Mouse (Mus musculus): ENCODE measurements at regions not wholly inside any gene's neighbourhood (a gene's known extent, or its start where the extent isn't known, plus 50 kb on each side); places are given as distances from the start of the nearest gene placed in this dataset.
A peak's percentile ranks its signal among the peaks of the same experiment; 100 is the strongest.

- no peak overlapping the region; a peak in 1 of 4 replicates for H3K4me3 ChIP-seq (ENCODE audit: control insufficient read depth in 1 of 2, insufficient read depth in 1 of 2, low read depth in 2 of 2, low read length in 2 of 2)
- DNase-seq (ENCODE audit: low read depth, low spot score), result peak; percentile 83
- no peaks in the 10 kb centered on the region for H3K4me1 ChIP-seq (ENCODE audit: control insufficient read depth in 1 of 2, insufficient read depth in 2 of 2, low read length in 2 of 2)
These were observed 267.3 kb upstream of the Rasa1 start for GRCm38 (mm10) chr13:85556101-85556853.

GRCm38 (mm10) chr13:85553072-85553471 is 264.1 kb upstream of the Rasa1 start:
- no peak overlapping the region for H3K27ac ChIP-seq (ENCODE audit: control insufficient read depth, low read depth, low read length)

More at GRCm38 (mm10) chr13:85556101-85556853, 267.3 kb upstream of the Rasa1 start:
- Histone ChIP-seq H3K79me2 (ENCODE audit: control insufficient read depth, insufficient read depth, low read length, poor library complexity) (no peaks in the 10 kb centered on the region), H3K27me3 (ENCODE audit: control insufficient read depth in 1 of 2, insufficient read depth in 2 of 2, low read length in 2 of 2) (no peaks in the 10 kb centered on the region), H3K27ac (ENCODE audit: control insufficient read depth, low read depth, low read length) (no peak overlapping the region), H3K36me3 (ENCODE audit: control insufficient read depth in 1 of 2, insufficient read depth in 2 of 2, low read length in 2 of 2) (no peaks in the 10 kb centered on the region), H3K9me3 (replicated peaks; ENCODE audit: insufficient read depth, low read length) (no peaks in the 10 kb centered on the region), H3K9ac (ENCODE audit: control insufficient read depth, low read depth, low read length, poor library complexity, severe bottlenecking) (no peak overlapping the region)
- no peak for TF ChIP-seq GATA1 (IDR thresholded peaks at IDR 0.05; ENCODE audit: low read depth, low read length)
- TF ChIP-seq SMC3 (IDR thresholded peaks at IDR 0.05; ENCODE audit: low read depth, low read length), result peak; percentile 73
- TF ChIP-seq TAL1 (IDR thresholded peaks at IDR 0.05; ENCODE audit: low read length), result no peak
- TF ChIP-seq TCF12 (IDR thresholded peaks at IDR 0.05; ENCODE audit: low read depth, low read length), result no peak
- no peak for TF ChIP-seq RCOR1 (IDR thresholded peaks at IDR 0.05; ENCODE audit: low read depth, low read length)
- TF ChIP-seq POLR2AphosphoS5 (IDR thresholded peaks at IDR 0.05; ENCODE audit: borderline replicate concordance, low read depth, low read length), result no peak
- no peak for TF ChIP-seq USF2 (IDR thresholded peaks at IDR 0.05; ENCODE audit: borderline replicate concordance in 1 of 2, insufficient read depth in 1 of 2, low read depth in 1 of 2, low read length in 2 of 2)
- no peak for TF ChIP-seq BHLHE40 (IDR thresholded peaks at IDR 0.05; ENCODE audit: borderline replicate concordance, low read depth, low read length)
- no peak for TF ChIP-seq CHD2 (IDR thresholded peaks at IDR 0.05; ENCODE audit: low read length)
- peak; percentile 85 for TF ChIP-seq RAD21 (IDR thresholded peaks at IDR 0.05; ENCODE audit: low read depth, low read length)
- no peak for TF ChIP-seq USF1 (IDR thresholded peaks at IDR 0.05; ENCODE audit: low read depth, low read length)
- peak; percentile 12 to 73 (median 43); a peak in 4 of 6 replicates for TF ChIP-seq CTCF (IDR thresholded peaks at IDR 0.05 in 2 of 3, conservative IDR thresholded peaks at IDR 0.05 in 1 of 3; ENCODE audit: control insufficient read depth in 1 of 3, insufficient read depth in 1 of 3, low read depth in 2 of 3, low read length in 3 of 3, poor library complexity in 1 of 3, severe bottlenecking in 1 of 3)
- TF ChIP-seq MAFK (IDR thresholded peaks at IDR 0.05; ENCODE audit: borderline replicate concordance, low read depth, low read length), result no peak
- TF ChIP-seq E2F4 (IDR thresholded peaks at IDR 0.05; ENCODE audit: borderline replicate concordance, low read depth, low read length), result no peak
- no peak for TF ChIP-seq CHD1 (IDR thresholded peaks at IDR 0.05; ENCODE audit: low read depth, low read length)
- peak; percentile 73 for TF ChIP-seq ZC3H11A (IDR thresholded peaks at IDR 0.05; ENCODE audit: low read depth, low read length)
- peak; percentile 93 for TF ChIP-seq ZNF384 (IDR thresholded peaks at IDR 0.05; ENCODE audit: low read depth, low read length)
- no peak for TF ChIP-seq TBP (IDR thresholded peaks at IDR 0.05; ENCODE audit: low read depth, low read length)
- no peak for TF ChIP-seq HCFC1 (IDR thresholded peaks at IDR 0.05; ENCODE audit: low read depth, low read length)
- TF ChIP-seq KAT2A (conservative IDR thresholded peaks at IDR 0.05; ENCODE audit: low read depth, low read length), result no peak

More at GRCm38 (mm10) chr13:85553072-85553471, 264.1 kb upstream of the Rasa1 start:
- peak; percentile 9 for DNase-seq (ENCODE audit: low read depth, low spot score)
- no peaks in the 10 kb centered on the region for H3K36me3 ChIP-seq (ENCODE audit: control insufficient read depth in 1 of 2, insufficient read depth in 2 of 2, low read length in 2 of 2)
- no peak overlapping the region for H3K9ac ChIP-seq (ENCODE audit: control insufficient read depth, low read depth, low read length, poor library complexity, severe bottlenecking)
- TF ChIP-seq USF1 (IDR thresholded peaks at IDR 0.05; ENCODE audit: low read depth, low read length) (no peak), RAD21 (IDR thresholded peaks at IDR 0.05; ENCODE audit: low read depth, low read length) (no peak), MAX (IDR thresholded peaks at IDR 0.05; ENCODE audit: low read length) (no peak), MYB (IDR thresholded peaks at IDR 0.05; ENCODE audit: low read depth, low read length) (no peak), CTCF (IDR thresholded peaks at IDR 0.05 in 2 of 3, conservative IDR thresholded peaks at IDR 0.05 in 1 of 3; ENCODE audit: control insufficient read depth in 1 of 3, insufficient read depth in 1 of 3, low read depth in 2 of 3, low read length in 3 of 3, poor library complexity in 1 of 3, severe bottlenecking in 1 of 3) (no peak), POLR2AphosphoS2 (IDR thresholded peaks at IDR 0.05; ENCODE audit: low read length) (no peak), RCOR1 (IDR thresholded peaks at IDR 0.05; ENCODE audit: low read depth, low read length) (no peak), POLR2AphosphoS5 (IDR thresholded peaks at IDR 0.05; ENCODE audit: borderline replicate concordance, low read depth, low read length) (no peak), E2F4 (IDR thresholded peaks at IDR 0.05; ENCODE audit: borderline replicate concordance, low read depth, low read length) (no peak)
- no peaks in the 10 kb centered on the region for H3K4me1 ChIP-seq (ENCODE audit: control insufficient read depth in 1 of 2, insufficient read depth in 2 of 2, low read length in 2 of 2)
- H3K9me3 ChIP-seq (replicated peaks; ENCODE audit: insufficient read depth, low read length), result no peaks in the 10 kb centered on the region
- no peaks in the 10 kb centered on the region for H3K79me2 ChIP-seq (ENCODE audit: control insufficient read depth, insufficient read depth, low read length, poor library complexity)
- no peak overlapping the region for H3K4me3 ChIP-seq (ENCODE audit: control insufficient read depth in 1 of 2, insufficient read depth in 1 of 2, low read depth in 2 of 2, low read length in 2 of 2)
- H3K27me3 ChIP-seq (ENCODE audit: control insufficient read depth in 1 of 2, insufficient read depth in 2 of 2, low read length in 2 of 2), result no peaks in the 10 kb centered on the region

Measured in MEL (cell line).